Mouse (Mus musculus): ENCODE measurements around the gene Prokr1.

GRCm38 (mm10) chr6:87581581-87581980, 9.0 kb downstream of the Prokr1 start:
- TF ChIP-seq CTCF (IDR thresholded peaks at IDR 0.05; ENCODE audit: insufficient read depth, low read length) (no peak), POLR2A (IDR thresholded peaks at IDR 0.05; ENCODE audit: borderline replicate concordance, extremely low read depth, low read depth, low read length) (no peak)
